Mouse (Mus musculus): ENCODE data around the gene Tmem179b. TPM values are rescaled to one million over a fixed set of nuclear protein-coding genes. Genes with fewer than 3 reads are reported as not detected.
A peak's percentile ranks its signal among the peaks of the same experiment; 100 is the strongest.

Tmem179b gene
- polyA plus RNA-seq, 1 experiment: 87.9 TPM

GRCm38 (mm10) chr19:8802130-8802821 lies 28.0 kb upstream of the Tmem179b start, which contains the start of gene Zbtb3:
Gene Zbtb3 (plus strand): TSS chr19:8802555.
- H3K4me3 ChIP-seq (ENCODE audit: extremely low read depth, insufficient read depth, insufficient read length): peak within 1 kb of the TSS; percentile 79
- H3K27ac ChIP-seq (ENCODE audit: insufficient read depth, low read length): peak within 1 kb of the TSS; percentile 76
- peaks cover 2% of the 10 kb centered on the region; the same call in 1 of the 2 replicates for H3K36me3 ChIP-seq (ENCODE audit: control insufficient read depth, insufficient read depth, low read length)
- peaks cover 3% of the 10 kb centered on the region for H3K4me1 ChIP-seq (ENCODE audit: control insufficient read depth, insufficient read depth, insufficient read length)
- no peaks in the 10 kb centered on the region for H3K27me3 ChIP-seq (ENCODE audit: control insufficient read depth, insufficient read depth, low read length)
- DNase-seq (ENCODE audit: low read depth in 1 of 2, low spot score in 2 of 2): peak; percentile 91 to 96
- under 1% methylated on average over 30 of the region's 30 CpGs for WGBS
- TF ChIP-seq POLR2A (IDR thresholded peaks at IDR 0.05; ENCODE audit: low read depth, low read length): peak; percentile 67
- TF ChIP-seq CTCF (IDR thresholded peaks at IDR 0.05; ENCODE audit: extremely low read depth, insufficient read depth, insufficient read length, insufficient replicate concordance): no peak

GRCm38 (mm10) chr19:8798947-8799315 lies 24.7 kb upstream of the Tmem179b start:
- Histone ChIP-seq H3K4me3 (ENCODE audit: extremely low read depth, insufficient read depth, insufficient read length) (no peak overlapping the region), H3K36me3 (ENCODE audit: control insufficient read depth, insufficient read depth, low read length) (peaks cover 12% of the 10 kb centered on the region), H3K4me1 (ENCODE audit: control insufficient read depth, insufficient read depth, insufficient read length) (peaks cover 2% of the 10 kb centered on the region; the same call in 1 of the 2 replicates), H3K27ac (ENCODE audit: insufficient read depth, low read length) (no peak overlapping the region), H3K27me3 (ENCODE audit: control insufficient read depth, insufficient read depth, low read length) (no peaks in the 10 kb centered on the region)
- no peak for DNase-seq (ENCODE audit: low read depth in 1 of 2, low spot score in 2 of 2)
- TF ChIP-seq CTCF (IDR thresholded peaks at IDR 0.05; ENCODE audit: extremely low read depth, insufficient read depth, insufficient read length, insufficient replicate concordance): no peak
- TF ChIP-seq POLR2A (IDR thresholded peaks at IDR 0.05; ENCODE audit: low read depth, low read length): no peak

- Histone ChIP-seq H3K4me3 (ENCODE audit: extremely low read depth, insufficient read depth, insufficient read length) (peak within 1 kb of the TSS; percentile 77), H3K36me3 (ENCODE audit: control insufficient read depth, insufficient read depth, low read length) (peaks cover 17% of the 10 kb centered on the region), H3K27me3 (ENCODE audit: control insufficient read depth, insufficient read depth, low read length) (no peaks in the 10 kb centered on the region), H3K4me1 (ENCODE audit: control insufficient read depth, insufficient read depth, insufficient read length) (peaks cover 2% of the 10 kb centered on the region; the same call in 1 of the 2 replicates), H3K27ac (ENCODE audit: insufficient read depth, low read length) (peak within 1 kb of the TSS; percentile 75)
- WGBS: under 1% methylated on average over 25 of the region's 25 CpGs
- TF ChIP-seq POLR2A (IDR thresholded peaks at IDR 0.05; ENCODE audit: low read depth, low read length) (peak; percentile 60), CTCF (IDR thresholded peaks at IDR 0.05; ENCODE audit: extremely low read depth, insufficient read depth, insufficient read length, insufficient replicate concordance) (no peak)
- peak; percentile 83 to 87 for DNase-seq (ENCODE audit: low read depth in 1 of 2, low spot score in 2 of 2)
Observed at GRCm38 (mm10) chr19:8798264-8798946, 24.1 kb upstream of the Tmem179b start, which contains the start of gene Polr2g. Gene Polr2g (minus strand): TSS chr19:8798577.

- H3K36me3 ChIP-seq (ENCODE audit: control insufficient read depth, insufficient read depth, low read length): peaks cover 16% of the 10 kb centered on the region
- H3K4me3 ChIP-seq (ENCODE audit: extremely low read depth, insufficient read depth, insufficient read length): no peak overlapping the region
- 78% methylated on average over 7 of the region's 7 CpGs for WGBS
- peaks cover 4% of the 10 kb centered on the region; the same call in 1 of the 2 replicates for H3K4me1 ChIP-seq (ENCODE audit: control insufficient read depth, insufficient read depth, insufficient read length)
- no peak overlapping the region for H3K27ac ChIP-seq (ENCODE audit: insufficient read depth, low read length)
- DNase-seq (ENCODE audit: low read depth in 1 of 2, low spot score in 2 of 2): no peak
- H3K27me3 ChIP-seq (ENCODE audit: control insufficient read depth, insufficient read depth, low read length): no peaks in the 10 kb centered on the region
- no peak for TF ChIP-seq POLR2A (IDR thresholded peaks at IDR 0.05; ENCODE audit: low read depth, low read length)
- no peak for TF ChIP-seq CTCF (IDR thresholded peaks at IDR 0.05; ENCODE audit: extremely low read depth, insufficient read depth, insufficient read length, insufficient replicate concordance)
Observed at GRCm38 (mm10) chr19:8790171-8790570, 15.9 kb upstream of the Tmem179b start.

GRCm38 (mm10) chr19:8789171-8789570 lies 14.9 kb upstream of the Tmem179b start:
- 71% methylated on average over 1 of the region's 1 CpGs for WGBS
- no peak for TF ChIP-seq POLR2A (IDR thresholded peaks at IDR 0.05; ENCODE audit: low read depth, low read length)
- no peak for TF ChIP-seq CTCF (IDR thresholded peaks at IDR 0.05; ENCODE audit: extremely low read depth, insufficient read depth, insufficient read length, insufficient replicate concordance)
- H3K27me3 ChIP-seq (ENCODE audit: control insufficient read depth, insufficient read depth, low read length): no peaks in the 10 kb centered on the region
- no peak for DNase-seq (ENCODE audit: low read depth in 1 of 2, low spot score in 2 of 2)
- H3K27ac ChIP-seq (ENCODE audit: insufficient read depth, low read length): no peak overlapping the region
- peaks cover 12% of the 10 kb centered on the region for H3K36me3 ChIP-seq (ENCODE audit: control insufficient read depth, insufficient read depth, low read length)
- H3K4me1 ChIP-seq (ENCODE audit: control insufficient read depth, insufficient read depth, insufficient read length): peaks cover 4% of the 10 kb centered on the region; the same call in 1 of the 2 replicates
- no peak overlapping the region for H3K4me3 ChIP-seq (ENCODE audit: extremely low read depth, insufficient read depth, insufficient read length)

- TF ChIP-seq CTCF (IDR thresholded peaks at IDR 0.05; ENCODE audit: extremely low read depth, insufficient read depth, insufficient read length, insufficient replicate concordance) (no peak), POLR2A (IDR thresholded peaks at IDR 0.05; ENCODE audit: low read depth, low read length) (no peak)
- no peaks in the 10 kb centered on the region for H3K27me3 ChIP-seq (ENCODE audit: control insufficient read depth, insufficient read depth, low read length)
- H3K4me3 ChIP-seq (ENCODE audit: extremely low read depth, insufficient read depth, insufficient read length): no peak overlapping the region
- H3K27ac ChIP-seq (ENCODE audit: insufficient read depth, low read length): no peak overlapping the region
- 87% methylated on average over 3 of the region's 3 CpGs for WGBS
- H3K36me3 ChIP-seq (ENCODE audit: control insufficient read depth, insufficient read depth, low read length): peaks cover 6% of the 10 kb centered on the region
- no peak for DNase-seq (ENCODE audit: low read depth in 1 of 2, low spot score in 2 of 2)
- peaks cover 4% of the 10 kb centered on the region; the same call in 1 of the 2 replicates for H3K4me1 ChIP-seq (ENCODE audit: control insufficient read depth, insufficient read depth, insufficient read length)
Observed at GRCm38 (mm10) chr19:8788521-8788920, 14.3 kb upstream of the Tmem179b start.
